Mouse (Mus musculus): ENCODE data around the gene Tmem14a.

DNA sequence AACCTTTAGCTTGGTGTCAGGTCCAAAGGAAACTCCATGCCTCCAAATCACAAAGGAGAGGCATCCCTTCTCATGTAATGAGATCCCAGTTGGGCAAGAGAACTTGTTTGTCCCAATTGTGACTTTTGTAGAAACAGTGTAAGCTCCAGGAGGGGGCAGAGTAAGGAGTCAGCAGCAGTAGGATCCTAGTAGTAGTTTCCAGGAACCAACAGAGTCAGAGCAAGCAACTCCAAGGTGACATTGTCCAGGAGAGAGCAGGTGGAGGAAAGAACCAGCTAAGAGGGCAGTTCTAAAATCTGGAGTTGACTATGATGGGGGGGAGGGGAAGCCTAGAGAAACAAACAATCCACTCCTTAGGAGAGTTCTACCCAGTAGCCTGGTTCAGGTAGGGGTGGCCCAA is 29.5 kb downstream of the Tmem14a start:
- TF ChIP-seq CTCF (IDR thresholded peaks at IDR 0.05; ENCODE audit: control insufficient read depth, insufficient read depth, low read length) (no peak), POLR2A (IDR thresholded peaks at IDR 0.05; ENCODE audit: borderline replicate concordance, control insufficient read depth, low read depth, low read length) (no peak)

Measured in bone marrow, adult 2 months (tissue).